Mouse (Mus musculus) spleen, adult 10 weeks (tissue): ENCODE results near the gene Nudt9. TPM values are rescaled to one million over a fixed set of nuclear protein-coding genes. Genes with fewer than 3 reads are reported as not detected.

Experiments used
- polyA plus RNA-seq: library from polyadenylated mRNA; stranded (reverse); fragments of 350-450 nt; fragmentation: Illumina TruSeq; extraction: RNeasy Lipid Tissue Mini Kit (QIAGEN cat#74804); gene quantifications from one replicate; pipeline ENCODE4 v1.2.3, GENCODE M21; 2015; ENCODE audit warnings: low replicate concordance; ENCODE audit not compliant: insufficient read depth

The Nudt9 gene
- 36.2 TPM for polyA plus RNA-seq

GRCm38 (mm10) chr5:104046256-104047199, at the start of gene Nudt9:
Gene Nudt9 (plus strand): TSS chr5:104046306.

GRCm38 (mm10) chr5:104021597-104022378, 24.3 kb upstream of the Nudt9 start, which contains the start of gene Hsd17b11:
Gene Hsd17b11 (minus strand): TSS chr5:104021919.

GRCm38 (mm10) chr5:104077508-104077907, 31.4 kb downstream of the Nudt9 start, which contains the start of gene Gm17660:
Gene Gm17660 (minus strand): TSS chr5:104077608.

GRCm38 (mm10) chr5:104113491-104114172, 67.5 kb downstream of the Nudt9 start, which contains the start of gene Sparcl1:
Gene Sparcl1 (minus strand): TSS chr5:104113733.

Other genes starting within 250 kb of the Nudt9 start
- gene Klhl8, start 135.0 kb upstream of the Nudt9 start, polyA plus RNA-seq = 2.6 TPM
- 0.18 TPM for gene Hsd17b13, start 68.9 kb upstream of the Nudt9 start, polyA plus RNA-seq
- 69.0 TPM for gene Hsd17b11, start 24.4 kb upstream of the Nudt9 start, polyA plus RNA-seq
- not detected for gene Gm17660, start 31.3 kb downstream of the Nudt9 start, polyA plus RNA-seq
- gene Sparcl1, start 67.4 kb downstream of the Nudt9 start, polyA plus RNA-seq = 80.1 TPM
- gene Dspp, start 124.4 kb downstream of the Nudt9 start, polyA plus RNA-seq = not detected
- gene Dmp1, start 156.3 kb downstream of the Nudt9 start, polyA plus RNA-seq = 0.15 TPM